ENCODE assay signal across 17 mouse cellular contexts in the genomic region with DNA sequence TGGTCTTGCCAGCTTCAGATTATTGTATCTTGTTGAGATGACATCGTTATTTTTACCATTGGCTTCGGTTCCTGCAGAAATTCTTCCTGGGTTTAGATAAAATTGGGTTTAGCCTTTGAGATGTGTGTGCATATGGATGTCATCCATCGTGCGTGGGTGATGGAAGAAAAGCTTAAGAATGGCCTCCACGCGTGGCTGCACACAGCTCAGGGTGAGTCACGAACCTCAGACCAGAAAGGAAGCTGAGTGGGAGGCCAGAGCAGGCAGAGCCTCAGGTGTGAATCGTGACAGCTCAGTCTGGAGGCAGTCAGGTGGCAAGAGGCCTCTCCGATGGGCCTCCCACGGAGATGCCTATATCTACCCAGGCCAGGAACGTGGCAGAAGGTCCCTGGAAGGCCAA. TPM values are rescaled to one million over a fixed set of nuclear protein-coding genes. Genes with fewer than 3 reads are reported as not detected.
A peak's percentile ranks its signal among the peaks of the same experiment; 100 is the strongest.
DNase-seq lines count a peak whose midpoint lies in the region; TF ChIP-seq lines count a peak whose summit lies in the region.
"Had no signal": no experiment of that assay in that cellular context is flagged by ENCODE, and none has a peak within 500 bp of the region (broad histone marks: within the 10 kb centered on the region; RNA-seq: fewer than 3 reads in every experiment).

No protein-coding gene starts in this region.

- no peak overlapping the region for H3K9ac ChIP-seq in CH12.LX (ENCODE audit: insufficient read depth, low read depth)
- H3K9ac ChIP-seq: embryonic facial prominence, embryonic 13.5 days; heart, embryonic 12.5 days had no signal

- no peaks in the 10 kb centered on the region for H3K27me3 ChIP-seq in CH12.LX (replicated peaks)
- H3K27me3 ChIP-seq: embryonic facial prominence, embryonic 13.5 days; heart, embryonic 12.5 days had no signal

- no peaks in the 10 kb centered on the region for H3K9me3 ChIP-seq in CH12.LX (replicated peaks; ENCODE audit: low read length)
- H3K9me3 ChIP-seq: embryonic facial prominence, embryonic 13.5 days; heart, embryonic 12.5 days; hindbrain, embryonic 10.5 days; megakaryocyte, embryonic 14.5 days had no signal

- no peaks in the 10 kb centered on the region for H3K79me2 ChIP-seq in CH12.LX (replicated peaks; ENCODE audit: control insufficient read depth, extremely low read depth, insufficient read depth, poor library complexity, severe bottlenecking)

- in situ Hi-C loops in CH12.LX (cut with MboI; ENCODE audit: low pct_ligation_motif_present, low pct_unique_long_range_greater_than_20kb, low sequenced_read_pairs), result no loop called here

- peaks cover 0 to 9% of the 10 kb centered on the region in 2 experiments; a peak in 2 of 4 replicates for H3K4me1 ChIP-seq in CH12.LX (ENCODE audit: control insufficient read depth in 1 of 2, insufficient read depth in 2 of 2)

- TF ChIP-seq CTCF in CH12.LX (conservative IDR thresholded peaks at IDR 0.05 in 1 of 2, IDR thresholded peaks at IDR 0.05 in 1 of 2; ENCODE audit: low read depth in 2 of 2, low read length in 2 of 2), result no peak

- no peaks in the 10 kb centered on the region for H3K36me3 ChIP-seq in CH12.LX (replicated peaks in 1 of 2; ENCODE audit: control insufficient read depth in 1 of 2, insufficient read depth in 1 of 2, low read length in 1 of 2)
- H3K36me3 ChIP-seq: embryonic facial prominence, embryonic 13.5 days; heart, embryonic 12.5 days; hindbrain, embryonic 10.5 days had no signal

- no peak overlapping the region for H3K4me3 ChIP-seq in CH12.LX (replicated peaks in 1 of 3; ENCODE audit: low read depth in 2 of 3, low read length in 2 of 3, poor library complexity in 1 of 3)
- H3K4me3 ChIP-seq: embryonic facial prominence, embryonic 13.5 days; heart, embryonic 12.5 days; hindbrain, embryonic 10.5 days; megakaryocyte, embryonic 14.5 days; myocyte had no signal

- no peak for TF ChIP-seq POLR2A in CH12.LX (IDR thresholded peaks at IDR 0.05; ENCODE audit: low read depth, low read length)

- DNase-seq in cerebellum, adult 18-20 months, result peak; percentile 37 to 43
- no peak for DNase-seq in cerebellum, postnatal 14 days
- DNase-seq in CH12.LX (ENCODE audit: extremely low read depth), result peak; percentile 20
- DNase-seq in frontal cortex, adult 2 months (ENCODE audit: extremely low spot score in 1 of 2, low spot score in 1 of 2), result peak; percentile 93 to 95
- peak; percentile 85 to 99 for DNase-seq in left cerebral cortex, postnatal 25 days (ENCODE audit: low spot score in 2 of 2)
- no peak for DNase-seq in MN1 (ENCODE audit: low spot score)
- no peak for DNase-seq in adrenal gland, postnatal 25 days
- no peak for DNase-seq in lung, postnatal 10 days
- DNase-seq: B cell, adult 2 months; lung, adult 18-20 months; thymus, postnatal 14 days had no signal

- intact Hi-C loops in left cerebral cortex, postnatal 25 days (cut with DNase I), result loop anchor here (1.0 kb wide), 2 partner anchors 9 to 32 kb away; no protein-coding TSS in a partner anchor

- H3K4me2 ChIP-seq in CH12.LX (ENCODE audit: insufficient read depth, low read depth, poor library complexity, severe bottlenecking), result no peak overlapping the region
- H3K4me2 ChIP-seq: embryonic facial prominence, embryonic 13.5 days; heart, embryonic 12.5 days had no signal

- TF ChIP-seq RAD21 in CH12.LX (IDR thresholded peaks at IDR 0.05; ENCODE audit: low read depth, low read length), result no peak

- H3K27ac ChIP-seq in CH12.LX (ENCODE audit: insufficient read depth, low read depth), result no peak overlapping the region
- H3K27ac ChIP-seq: embryonic facial prominence, embryonic 13.5 days; hindbrain, embryonic 10.5 days had no signal

- no peak for TF ChIP-seq EP300 in CH12.LX (IDR thresholded peaks at IDR 0.05; ENCODE audit: low read length)

- dilution Hi-C loops in CH12.LX (cut with MboI; ENCODE audit: extremely low pct_ligation_motif_present, extremely low pct_unique_long_range_greater_than_20kb, low sequenced_read_pairs), result no loop called here

TF ChIP-seq in CH12.LX, 34 proteins besides CTCF, POLR2A, EP300 and RAD21:
- TF ChIP-seq MAFK (IDR thresholded peaks at IDR 0.05; ENCODE audit: insufficient replicate concordance, low read length) (no peak), SIN3A (IDR thresholded peaks at IDR 0.05; ENCODE audit: low read length) (no peak), BHLHE40 (IDR thresholded peaks at IDR 0.05; ENCODE audit: low read depth, low read length) (peak; percentile 62), IRF4 (IDR thresholded peaks at IDR 0.05; ENCODE audit: low read depth, low read length) (no peak), ZMIZ1 (IDR thresholded peaks at IDR 0.05; ENCODE audit: low read depth, low read length) (no peak)

RNA-seq across cellular contexts. Expression of a gene that starts 34.8 kb away (rescaled TPM):
- total RNA-seq in CH12.LX (2012; rRNA removed) (19.3 and 22.5 TPM in 2 replicates), CH12.LX (2014; rRNA removed) (13.7 and 16.9 TPM in 2 replicates)
- 13.7 and 17.9 TPM in 2 replicates for polyA plus RNA-seq in CH12.LX (2012; ENCODE audit: insufficient read length, low read depth)
- 79.1 and 84.3 TPM in 2 replicates for polyA plus RNA-seq in frontal cortex, adult 2 months (2012; rRNA removed)
- 100 to 1,000 TPM; 103 to 111 TPM for total RNA-seq in left cerebral cortex, postnatal 25 days (2021)
- total RNA-seq in adrenal gland, postnatal 25 days (2021), result 48.2 and 49.1 TPM in 2 replicates

RNA-seq across cellular contexts. Expression of a gene that starts 37.2 kb away (rescaled TPM):
- not detected in 2 replicates for total RNA-seq in CH12.LX (2012; rRNA removed)
- total RNA-seq in CH12.LX (2014; rRNA removed), result not detected in 2 replicates
- polyA plus RNA-seq in CH12.LX (2012; ENCODE audit: insufficient read length, low read depth), result not detected in 2 replicates
- polyA plus RNA-seq in frontal cortex, adult 2 months (2012; rRNA removed), result 30.1 and 30.8 TPM in 2 replicates
- 10 to 100 TPM; 20.8 to 22.6 TPM for total RNA-seq in left cerebral cortex, postnatal 25 days (2021)
- 77.1 and 96.1 TPM in 2 replicates for total RNA-seq in adrenal gland, postnatal 25 days (2021)
- total RNA-seq: MEL had no signal

Comparison
In these comparisons a context has a peak if more than half of its experiments do, and no peak if none do; other contexts are left out.
1. DNase-seq: peak in cerebellum, adult 18-20 months (2 of 2), CH12.LX (single experiment), frontal cortex, adult 2 months (2 of 2) and left cerebral cortex, postnatal 25 days (2 of 2); none in cerebellum, postnatal 14 days (0 of 2), MN1 (single experiment), adrenal gland, postnatal 25 days (single experiment) and lung, postnatal 10 days (single experiment).
2. RNA of a gene that starts 37.2 kb away (total RNA-seq): 77.1 to 96.1 TPM in adrenal gland, postnatal 25 days and 20.8 to 22.6 TPM in left cerebral cortex, postnatal 25 days; not detected in CH12.LX; every median in the first group is over 10 times any median in the second.